Mouse (Mus musculus): ENCODE data around the gene Gxylt2. TPM values are rescaled to one million over a fixed set of nuclear protein-coding genes. Genes with fewer than 3 reads are reported as not detected.

Gxylt2 gene
- polyA plus RNA-seq, 1 experiment from 2014 or later: 0.88 TPM

DNA sequence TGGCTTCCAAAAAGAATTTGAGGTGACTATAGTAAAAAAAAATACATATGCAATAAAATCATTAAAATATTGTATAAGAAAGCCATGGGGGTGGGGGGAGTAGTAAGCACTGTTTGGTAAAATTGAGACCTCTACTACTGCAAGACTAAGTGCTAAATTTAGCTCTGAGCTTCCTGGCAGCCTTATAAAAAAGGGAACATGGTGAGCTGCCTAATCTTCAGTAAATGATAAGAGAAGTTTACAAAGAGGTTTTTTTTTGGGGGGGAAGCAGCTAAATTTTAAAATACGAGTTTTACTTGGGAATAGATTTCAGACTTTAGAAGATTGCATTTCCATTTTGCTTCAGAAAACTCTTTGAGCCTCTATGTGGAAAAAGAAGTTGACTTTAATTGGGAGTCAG lies 3.7 kb downstream of the Gxylt2 start:
- Histone ChIP-seq H3K27ac (ENCODE audit: low read depth, low read length) (no peak overlapping the region), H3K4me3 (ENCODE audit: low read depth, low read length) (no peak overlapping the region), H3K4me2 (ENCODE audit: low read depth, low read length) (no peak overlapping the region), H3K4me1 (ENCODE audit: control insufficient read depth, insufficient read depth, low read length) (0 out of 2 replicates have a peak, but pooled peaks cover 3% of the 10 kb centered on the region), H3K9ac (replicated peaks; ENCODE audit: low read depth, low read length) (no peak overlapping the region), H3K36me3 (ENCODE audit: control insufficient read depth, insufficient read depth, low read length) (no peaks in the 10 kb centered on the region), H3K9me3 (ENCODE audit: control insufficient read depth, low read length) (no peaks in the 10 kb centered on the region), H3K27me3 (ENCODE audit: control insufficient read depth, insufficient read depth, low read length) (peaks cover 13% of the 10 kb centered on the region)
- ATAC-seq (ENCODE audit: low read depth): no peak
- 80% methylated on average over 1 of the region's 1 CpGs for WGBS

DNA sequence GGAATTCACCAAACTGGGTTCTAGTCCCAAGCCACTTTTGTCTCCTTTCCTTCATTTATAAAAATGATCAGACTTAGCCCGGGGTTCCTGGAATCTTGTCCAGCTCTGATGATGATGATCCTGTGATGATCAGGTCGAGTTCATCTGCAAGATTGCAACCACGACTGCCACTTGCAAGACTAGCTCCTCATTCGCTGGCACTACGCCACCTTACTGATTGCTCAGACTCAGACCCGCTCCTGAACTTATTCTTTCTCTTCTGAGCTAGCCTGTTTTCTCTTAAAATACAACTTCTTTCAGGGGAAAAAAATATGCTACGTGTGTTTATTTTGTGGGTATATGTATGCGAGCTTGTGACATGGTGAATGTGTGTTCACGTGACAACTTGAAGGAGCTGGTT lies 4.5 kb downstream of the Gxylt2 start:
- Histone ChIP-seq H3K4me3 (ENCODE audit: low read depth, low read length) (no peak overlapping the region), H3K9ac (replicated peaks; ENCODE audit: low read depth, low read length) (no peak overlapping the region), H3K4me1 (ENCODE audit: control insufficient read depth, insufficient read depth, low read length) (0 out of 2 replicates have a peak, but pooled peaks cover 3% of the 10 kb centered on the region), H3K9me3 (ENCODE audit: control insufficient read depth, low read length) (no peaks in the 10 kb centered on the region), H3K36me3 (ENCODE audit: control insufficient read depth, insufficient read depth, low read length) (no peaks in the 10 kb centered on the region), H3K4me2 (ENCODE audit: low read depth, low read length) (no peak overlapping the region), H3K27me3 (ENCODE audit: control insufficient read depth, insufficient read depth, low read length) (peaks cover 9% of the 10 kb centered on the region), H3K27ac (ENCODE audit: low read depth, low read length) (no peak overlapping the region)
- WGBS: 84% methylated on average over 9 of the region's 9 CpGs
- no peak for ATAC-seq (ENCODE audit: low read depth)

DNA sequence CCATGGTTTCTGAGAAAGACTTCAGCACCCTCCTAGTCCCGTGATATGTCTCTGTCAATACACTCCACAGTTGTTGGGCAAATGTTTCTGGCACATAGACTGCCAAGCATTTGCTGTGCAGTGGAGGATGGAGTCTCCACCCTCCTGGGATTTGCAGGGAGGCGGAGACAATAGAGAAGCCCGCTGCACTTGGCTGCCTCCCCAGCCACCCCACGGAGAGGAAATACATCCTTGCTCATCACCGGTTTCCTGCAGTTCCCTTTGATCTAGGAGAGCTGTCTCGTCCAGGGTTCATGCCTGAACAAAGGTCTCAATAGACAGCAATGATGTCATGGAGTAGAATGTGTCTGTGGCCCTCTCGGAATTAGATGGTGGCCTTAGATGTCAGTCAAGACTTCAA lies 4.9 kb downstream of the Gxylt2 start:
- peak; percentile 29; the same call in 1 of the 2 replicates for ATAC-seq (ENCODE audit: low read depth)
- Histone ChIP-seq H3K36me3 (ENCODE audit: control insufficient read depth, insufficient read depth, low read length) (no peaks in the 10 kb centered on the region), H3K4me2 (ENCODE audit: low read depth, low read length) (no peak overlapping the region), H3K4me3 (ENCODE audit: low read depth, low read length) (no peak overlapping the region), H3K9ac (replicated peaks; ENCODE audit: low read depth, low read length) (no peak overlapping the region), H3K27me3 (ENCODE audit: control insufficient read depth, insufficient read depth, low read length) (peaks cover 6% of the 10 kb centered on the region), H3K9me3 (ENCODE audit: control insufficient read depth, low read length) (no peaks in the 10 kb centered on the region), H3K4me1 (ENCODE audit: control insufficient read depth, insufficient read depth, low read length) (no peaks in the 10 kb centered on the region), H3K27ac (ENCODE audit: low read depth, low read length) (no peak overlapping the region)
- 13% methylated on average over 7 of the region's 7 CpGs for WGBS

DNA sequence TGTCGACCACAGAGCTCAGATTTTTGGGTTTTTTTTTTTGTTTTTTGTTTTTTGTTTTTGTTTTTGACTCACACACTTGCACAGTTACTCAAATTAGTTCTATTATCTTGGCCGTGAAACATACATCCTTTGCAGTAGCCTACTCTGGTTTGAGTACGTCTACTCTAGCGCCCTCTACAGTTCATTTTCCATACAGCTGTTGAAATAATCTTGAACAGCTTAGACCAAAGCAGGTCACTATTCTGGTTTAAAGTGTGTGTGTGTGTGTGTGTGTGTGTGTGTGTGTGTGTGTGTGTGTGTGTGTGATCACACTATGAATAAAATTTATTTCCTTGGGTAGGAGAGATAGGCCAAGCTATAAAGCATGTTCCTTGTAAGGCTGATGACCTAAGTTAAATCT lies 5.6 kb downstream of the Gxylt2 start:
- WGBS: 44% methylated on average over 4 of the region's 4 CpGs
- Histone ChIP-seq H3K9ac (replicated peaks; ENCODE audit: low read depth, low read length) (no peak overlapping the region), H3K27ac (ENCODE audit: low read depth, low read length) (no peak overlapping the region), H3K4me2 (ENCODE audit: low read depth, low read length) (no peak overlapping the region), H3K4me1 (ENCODE audit: control insufficient read depth, insufficient read depth, low read length) (no peaks in the 10 kb centered on the region), H3K9me3 (ENCODE audit: control insufficient read depth, low read length) (no peaks in the 10 kb centered on the region), H3K27me3 (ENCODE audit: control insufficient read depth, insufficient read depth, low read length) (peaks cover 2% of the 10 kb centered on the region), H3K4me3 (ENCODE audit: low read depth, low read length) (no peak overlapping the region), H3K36me3 (ENCODE audit: control insufficient read depth, insufficient read depth, low read length) (no peaks in the 10 kb centered on the region)
- ATAC-seq (ENCODE audit: low read depth): no peak

DNA sequence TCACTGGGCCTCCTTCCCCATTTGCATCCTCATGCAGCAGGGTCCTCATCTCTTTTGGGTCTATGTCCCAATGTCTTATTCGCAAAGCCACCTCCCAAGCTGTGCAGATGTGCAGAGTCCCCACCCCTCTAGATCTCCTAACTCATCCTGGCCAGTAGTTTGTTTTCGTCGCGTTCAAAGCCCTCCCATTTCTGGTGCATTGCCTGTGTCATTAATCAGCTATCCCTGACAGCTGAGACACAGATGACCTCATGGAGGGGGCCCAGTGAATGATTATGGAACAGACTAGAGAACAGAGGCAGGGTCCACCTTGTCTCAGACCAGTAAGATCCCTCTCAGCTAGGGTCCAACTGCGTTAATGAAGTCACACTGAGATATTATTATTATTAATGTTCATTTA lies 6.3 kb downstream of the Gxylt2 start:
- 86% methylated on average over 5 of the region's 5 CpGs for WGBS
- Histone ChIP-seq H3K27me3 (ENCODE audit: control insufficient read depth, insufficient read depth, low read length) (no peaks in the 10 kb centered on the region; the same call in 1 of the 2 replicates), H3K9ac (replicated peaks; ENCODE audit: low read depth, low read length) (no peak overlapping the region), H3K27ac (ENCODE audit: low read depth, low read length) (no peak overlapping the region), H3K9me3 (ENCODE audit: control insufficient read depth, low read length) (no peaks in the 10 kb centered on the region), H3K4me2 (ENCODE audit: low read depth, low read length) (no peak overlapping the region), H3K4me3 (ENCODE audit: low read depth, low read length) (no peak overlapping the region), H3K36me3 (ENCODE audit: control insufficient read depth, insufficient read depth, low read length) (no peaks in the 10 kb centered on the region), H3K4me1 (ENCODE audit: control insufficient read depth, insufficient read depth, low read length) (no peaks in the 10 kb centered on the region)
- no peak for ATAC-seq (ENCODE audit: low read depth)

DNA sequence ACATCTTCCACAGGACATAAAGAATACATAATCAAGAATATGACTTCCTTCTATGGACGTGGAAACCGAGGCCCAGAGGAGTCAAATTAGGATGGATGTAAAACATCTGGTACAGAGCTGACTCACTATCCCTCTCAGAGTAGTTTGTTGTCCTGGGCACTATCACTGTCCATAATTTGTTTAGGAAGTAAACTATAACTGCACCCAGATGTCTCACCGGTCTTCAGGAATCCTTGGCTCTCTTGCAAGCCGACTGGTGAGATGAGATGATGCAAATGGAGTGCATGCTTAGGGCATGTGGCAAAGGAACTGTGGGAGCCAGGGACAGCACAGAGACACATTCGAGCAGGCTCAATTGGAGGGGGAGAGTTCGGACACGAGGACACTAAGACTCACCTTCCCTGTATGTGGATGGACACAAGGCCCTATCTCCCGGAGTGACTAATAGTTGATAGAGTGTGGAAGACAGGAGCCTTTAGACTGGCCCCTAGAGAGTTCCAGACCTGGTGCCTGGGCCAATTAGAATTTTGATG lies 10.8 kb downstream of the Gxylt2 start:
- Histone ChIP-seq H3K27ac (ENCODE audit: low read depth, low read length) (no peak overlapping the region), H3K36me3 (ENCODE audit: control insufficient read depth, insufficient read depth, low read length) (no peaks in the 10 kb centered on the region), H3K4me3 (ENCODE audit: low read depth, low read length) (no peak overlapping the region), H3K9me3 (ENCODE audit: control insufficient read depth, low read length) (no peaks in the 10 kb centered on the region), H3K9ac (replicated peaks; ENCODE audit: low read depth, low read length) (no peak overlapping the region), H3K4me1 (ENCODE audit: control insufficient read depth, insufficient read depth, low read length) (no peaks in the 10 kb centered on the region), H3K4me2 (ENCODE audit: low read depth, low read length) (no peak overlapping the region), H3K27me3 (ENCODE audit: control insufficient read depth, insufficient read depth, low read length) (no peaks in the 10 kb centered on the region)
- no peak for ATAC-seq (ENCODE audit: low read depth)
- WGBS: 87% methylated on average over 8 of the region's 8 CpGs

DNA sequence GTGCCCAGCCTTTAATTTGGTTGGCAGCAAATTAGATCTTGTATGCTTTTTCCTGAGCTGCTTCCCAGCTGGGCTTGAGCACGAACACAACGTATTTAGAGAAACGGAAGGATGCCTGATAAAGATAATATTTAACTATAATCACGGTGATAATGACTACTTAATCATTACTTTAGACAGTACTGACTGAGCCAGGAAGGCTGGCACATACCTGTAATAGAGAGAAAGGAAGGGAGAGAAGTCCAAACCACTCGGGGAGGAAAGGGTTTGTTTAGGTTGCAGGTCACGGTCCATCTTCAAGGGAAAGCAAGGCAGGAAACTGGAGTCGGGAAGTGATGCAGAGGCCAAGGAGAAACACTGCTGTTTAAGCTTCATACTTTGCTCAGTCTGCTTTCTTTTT lies 11.6 kb downstream of the Gxylt2 start:
- Histone ChIP-seq H3K4me2 (ENCODE audit: low read depth, low read length) (no peak overlapping the region), H3K27me3 (ENCODE audit: control insufficient read depth, insufficient read depth, low read length) (no peaks in the 10 kb centered on the region), H3K27ac (ENCODE audit: low read depth, low read length) (no peak overlapping the region), H3K4me3 (ENCODE audit: low read depth, low read length) (no peak overlapping the region), H3K9me3 (ENCODE audit: control insufficient read depth, low read length) (no peaks in the 10 kb centered on the region), H3K36me3 (ENCODE audit: control insufficient read depth, insufficient read depth, low read length) (no peaks in the 10 kb centered on the region), H3K9ac (replicated peaks; ENCODE audit: low read depth, low read length) (no peak overlapping the region), H3K4me1 (ENCODE audit: control insufficient read depth, insufficient read depth, low read length) (no peaks in the 10 kb centered on the region)
- no peak for ATAC-seq (ENCODE audit: low read depth)
- 76% methylated on average over 7 of the region's 7 CpGs for WGBS

DNA sequence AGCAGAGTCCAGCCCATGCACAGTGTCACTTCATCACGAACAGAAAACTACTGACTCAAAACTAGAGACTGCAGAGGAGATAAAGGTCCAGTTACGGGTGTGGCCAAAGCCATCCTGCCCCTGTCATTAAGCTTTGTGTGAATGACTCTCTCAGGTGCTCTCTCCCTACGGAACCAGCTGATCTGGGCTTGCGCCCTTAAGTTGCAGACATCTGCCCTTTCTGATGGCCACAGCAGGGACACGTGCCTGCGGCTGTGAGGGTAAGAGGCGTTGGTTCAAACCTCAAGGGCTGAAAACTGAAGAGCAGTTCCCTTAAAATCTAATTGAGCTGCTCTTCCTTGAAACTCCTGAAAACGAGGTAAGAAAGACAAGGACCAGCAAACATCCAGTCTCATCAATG lies 12.3 kb downstream of the Gxylt2 start:
- no peak overlapping the region for H3K9ac ChIP-seq (replicated peaks; ENCODE audit: low read depth, low read length)
- H3K4me1 ChIP-seq (ENCODE audit: control insufficient read depth, insufficient read depth, low read length): no peaks in the 10 kb centered on the region
- no peak overlapping the region for H3K4me2 ChIP-seq (ENCODE audit: low read depth, low read length)
- H3K4me3 ChIP-seq (ENCODE audit: low read depth, low read length): no peak overlapping the region
- no peaks in the 10 kb centered on the region for H3K9me3 ChIP-seq (ENCODE audit: control insufficient read depth, low read length)
- no peak for ATAC-seq (ENCODE audit: low read depth)
- H3K27ac ChIP-seq (ENCODE audit: low read depth, low read length): no peak overlapping the region
- no peaks in the 10 kb centered on the region for H3K27me3 ChIP-seq (ENCODE audit: control insufficient read depth, insufficient read depth, low read length)
- 90% methylated on average over 8 of the region's 8 CpGs for WGBS
- H3K36me3 ChIP-seq (ENCODE audit: control insufficient read depth, insufficient read depth, low read length): no peaks in the 10 kb centered on the region

DNA sequence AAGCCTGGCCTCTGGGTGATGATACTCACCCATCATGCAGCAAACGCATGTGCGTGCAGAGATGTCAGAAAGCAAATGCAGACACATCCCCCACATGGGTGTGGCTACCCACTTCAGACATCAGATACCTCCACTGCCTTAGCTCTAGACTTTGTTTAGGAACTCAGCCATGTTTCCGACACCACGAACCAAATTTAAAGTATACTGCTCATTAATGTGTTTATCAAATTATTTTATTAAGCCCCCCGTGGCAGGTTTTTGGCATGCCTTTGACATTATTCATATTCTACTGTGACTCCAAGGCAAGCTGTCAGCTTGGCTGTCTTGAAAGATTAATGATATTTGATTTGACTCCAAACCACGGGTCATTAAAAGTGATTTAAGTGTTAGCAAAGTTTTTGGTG lies 15.6 kb downstream of the Gxylt2 start:
- H3K36me3 ChIP-seq (ENCODE audit: control insufficient read depth, insufficient read depth, low read length): no peaks in the 10 kb centered on the region
- H3K4me2 ChIP-seq (ENCODE audit: low read depth, low read length): no peak overlapping the region
- H3K4me3 ChIP-seq (ENCODE audit: low read depth, low read length): no peak overlapping the region
- no peak for ATAC-seq (ENCODE audit: low read depth)
- no peaks in the 10 kb centered on the region for H3K9me3 ChIP-seq (ENCODE audit: control insufficient read depth, low read length)
- H3K4me1 ChIP-seq (ENCODE audit: control insufficient read depth, insufficient read depth, low read length): no peaks in the 10 kb centered on the region
- no peaks in the 10 kb centered on the region for H3K27me3 ChIP-seq (ENCODE audit: control insufficient read depth, insufficient read depth, low read length)
- no peak overlapping the region for H3K27ac ChIP-seq (ENCODE audit: low read depth, low read length)
- no peak overlapping the region for H3K9ac ChIP-seq (replicated peaks; ENCODE audit: low read depth, low read length)
- WGBS: 80% methylated on average over 6 of the region's 6 CpGs

Measured in neural tube, embryonic 14.5 days (tissue).